Mouse (Mus musculus): ENCODE data around the gene Fyco1.
"Not testable (repeated sequence)": the region's sequence is repeated elsewhere in the genome, so short reads cannot be mapped to it uniquely, and the experiment has no call there.

The Fyco1 gene

DNA sequence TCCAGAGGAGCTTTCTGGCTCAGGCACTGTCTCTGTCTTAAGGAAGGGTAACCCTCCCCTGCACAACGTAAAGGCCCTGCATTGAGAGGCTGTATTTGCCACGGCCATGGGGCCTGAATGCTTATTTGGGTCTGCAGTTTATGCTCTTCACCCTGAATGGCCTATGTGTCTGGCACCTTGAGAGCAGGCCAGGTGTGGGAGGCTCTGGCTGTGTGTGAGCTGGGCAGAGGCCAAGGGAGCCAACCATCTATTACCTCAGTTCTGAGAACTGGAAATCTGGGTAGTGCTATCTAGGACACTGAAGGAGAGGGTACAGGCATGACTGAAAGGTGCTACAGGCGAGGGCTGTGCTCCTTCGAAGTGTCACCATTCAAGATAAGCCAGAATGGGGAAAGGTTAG, 36.9 kb downstream of the Fyco1 start:
- no peak for DNase-seq (ENCODE audit: low spot score)

DNA sequence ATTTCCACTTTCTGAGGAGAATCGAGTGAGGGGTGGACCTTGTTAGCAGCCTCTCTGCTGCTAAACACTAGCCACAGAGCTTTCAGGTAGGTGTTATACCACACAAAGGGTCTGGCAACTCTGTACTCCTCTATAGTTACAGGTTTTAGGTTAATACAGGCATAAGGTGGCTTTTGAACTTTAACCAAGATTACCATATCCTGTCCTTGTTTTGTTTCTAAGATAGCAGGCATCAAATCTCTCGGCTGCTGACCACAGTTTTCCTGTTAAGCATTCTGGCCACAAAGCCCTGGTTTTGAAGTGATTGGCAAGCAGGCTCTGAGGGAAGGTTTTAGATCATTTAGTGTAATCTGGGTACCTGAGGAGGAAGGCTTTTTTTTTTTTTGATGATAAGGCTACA, 37.4 kb downstream of the Fyco1 start:
- DNase-seq (ENCODE audit: low spot score) = no peak

DNA sequence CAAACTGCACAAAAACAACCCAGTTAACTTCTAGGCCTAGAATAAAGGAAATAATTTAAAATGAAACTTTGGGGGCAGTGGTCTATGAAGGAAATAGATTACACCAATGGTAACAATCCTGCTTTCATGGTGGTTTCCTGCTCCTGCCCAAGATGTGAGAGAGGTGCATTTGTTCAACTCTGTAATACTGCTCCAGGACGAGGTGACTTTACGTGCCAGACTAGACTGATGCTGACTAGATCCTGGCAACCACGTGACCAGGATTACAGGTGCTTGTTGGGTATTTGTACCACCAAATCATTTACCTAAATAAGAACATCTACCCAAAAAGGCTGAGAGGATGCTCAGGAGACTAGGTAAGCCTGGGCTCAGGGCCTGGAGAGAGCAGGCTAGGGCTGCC, 39.9 kb downstream of the Fyco1 start:
- no peak for DNase-seq (ENCODE audit: low spot score)

DNA sequence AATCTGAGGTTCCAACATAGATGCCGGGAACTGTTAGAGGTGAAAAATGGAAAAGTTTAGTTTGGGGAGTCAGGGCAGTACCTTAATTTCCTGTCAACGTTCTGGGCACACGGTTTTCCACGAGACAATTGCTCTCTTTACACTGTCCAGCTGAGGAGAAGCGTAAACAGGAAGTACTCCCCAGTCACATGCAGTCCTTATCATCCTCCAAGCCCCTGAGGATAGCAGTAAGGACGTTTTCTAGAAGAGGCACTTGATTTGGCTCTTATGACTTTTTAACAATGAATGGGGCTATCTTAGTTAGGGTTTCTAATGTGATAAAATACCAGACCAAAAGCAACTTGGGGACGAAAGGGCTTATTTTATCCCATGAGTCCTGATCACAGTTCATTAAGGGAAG, 43.1 kb downstream of the Fyco1 start:
- no peak for DNase-seq (ENCODE audit: low spot score)

DNA sequence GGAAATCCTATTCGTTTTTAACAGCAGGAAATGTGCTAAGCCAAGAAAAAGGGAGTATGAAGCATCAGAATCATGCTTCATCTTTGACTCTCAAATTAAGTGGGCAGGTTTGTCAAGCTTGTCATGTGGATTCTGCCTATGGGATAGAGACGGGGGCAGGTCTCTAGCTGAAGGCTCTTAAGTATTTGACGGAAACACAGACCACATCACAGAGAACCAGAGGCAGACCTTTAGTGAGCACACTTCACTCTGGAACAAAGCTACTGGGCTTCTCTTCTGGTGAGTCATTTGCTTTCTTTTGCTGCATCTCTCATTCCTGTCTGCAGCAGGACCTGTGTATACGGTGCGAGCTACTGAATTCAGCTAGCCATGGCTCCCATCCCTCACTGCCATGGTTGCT, 45.4 kb downstream of the Fyco1 start, which contains the start of gene Cxcr6:
Gene Cxcr6, plus strand, starts transcription at position 209 of the 400 bp plus-strand sequence.
- no peak for DNase-seq (ENCODE audit: low spot score)

DNA sequence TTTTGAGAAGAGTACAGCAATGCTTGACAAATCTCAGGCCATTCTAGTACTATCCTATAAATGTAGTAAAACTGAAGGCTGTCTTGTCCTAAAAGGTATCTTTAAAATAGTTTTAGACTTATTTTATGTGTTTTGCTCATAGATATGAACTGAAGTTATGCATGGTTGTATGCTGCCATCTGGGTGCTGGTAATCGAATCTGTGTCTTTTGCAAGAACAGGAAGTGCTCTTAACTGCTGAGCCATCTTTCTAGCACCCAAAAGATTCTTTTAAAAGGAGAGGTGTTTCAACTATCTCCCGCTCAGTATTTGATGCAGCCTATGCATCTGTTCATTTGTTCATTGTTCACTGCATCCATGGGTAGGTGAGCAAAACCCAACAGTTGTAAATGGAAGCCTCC, 46.5 kb downstream of the Fyco1 start:
- DNase-seq (ENCODE audit: low spot score) = no peak

DNA sequence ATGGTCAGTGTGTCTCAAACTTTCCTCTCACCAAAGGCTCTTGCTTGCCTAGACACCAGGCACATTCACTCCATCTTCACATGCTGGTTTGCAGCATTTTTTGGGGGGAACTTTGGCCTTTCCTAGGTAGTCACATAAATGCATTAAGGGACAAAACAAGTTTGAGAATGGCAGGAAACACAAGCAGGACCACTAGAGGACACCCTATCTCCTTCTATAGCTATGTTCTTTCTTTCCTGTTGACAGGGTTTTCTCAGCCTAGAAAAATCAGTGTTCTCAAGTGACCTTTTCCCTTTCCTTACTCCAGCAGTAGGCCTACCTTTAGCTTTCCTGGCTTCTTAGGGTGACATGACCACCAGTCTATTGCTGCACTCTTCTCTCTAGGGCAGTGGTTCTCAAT, 48.8 kb downstream of the Fyco1 start:
- DNase-seq (ENCODE audit: low spot score) = no peak

DNA sequence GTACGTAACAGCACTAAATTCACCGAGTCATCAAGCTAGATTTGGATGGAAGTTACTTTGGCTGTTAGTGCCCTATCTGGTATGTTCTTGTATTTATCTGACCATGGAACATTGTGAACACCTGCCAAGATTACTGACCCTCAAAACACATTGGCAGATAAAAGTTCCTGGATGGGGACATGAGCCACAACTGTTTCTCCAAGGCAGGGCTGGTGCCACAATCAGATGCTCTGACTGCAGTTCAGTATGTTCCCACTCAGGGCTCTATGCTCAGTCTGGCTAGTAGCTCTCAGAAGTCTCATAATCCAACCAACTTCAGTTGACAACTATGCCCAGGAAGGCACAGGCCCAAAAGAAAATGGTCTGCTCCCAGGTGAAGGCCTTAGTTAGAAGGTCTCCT, 49.3 kb downstream of the Fyco1 start:
- no peak for DNase-seq (ENCODE audit: low spot score)

DNA sequence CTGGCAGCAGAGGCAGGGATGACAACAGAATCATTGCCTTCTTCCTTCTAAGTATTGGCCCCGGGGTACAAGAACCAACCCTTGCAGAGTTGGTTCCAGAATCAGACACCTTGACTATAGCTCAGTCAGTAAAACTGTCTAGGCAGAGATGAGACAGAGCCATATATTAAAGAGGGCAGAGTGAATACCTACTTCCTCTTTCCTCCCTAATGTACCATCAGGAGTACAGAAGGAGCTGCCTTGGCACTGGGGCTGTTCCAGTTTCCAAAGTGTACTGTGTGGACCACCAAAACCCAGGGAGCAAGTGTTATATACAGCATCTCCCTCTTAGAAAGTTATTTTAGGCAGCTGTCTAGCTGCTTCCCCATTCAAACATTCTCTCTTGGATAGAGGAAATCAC, 50.2 kb downstream of the Fyco1 start:
- DNase-seq (ENCODE audit: low spot score) = no peak

DNA sequence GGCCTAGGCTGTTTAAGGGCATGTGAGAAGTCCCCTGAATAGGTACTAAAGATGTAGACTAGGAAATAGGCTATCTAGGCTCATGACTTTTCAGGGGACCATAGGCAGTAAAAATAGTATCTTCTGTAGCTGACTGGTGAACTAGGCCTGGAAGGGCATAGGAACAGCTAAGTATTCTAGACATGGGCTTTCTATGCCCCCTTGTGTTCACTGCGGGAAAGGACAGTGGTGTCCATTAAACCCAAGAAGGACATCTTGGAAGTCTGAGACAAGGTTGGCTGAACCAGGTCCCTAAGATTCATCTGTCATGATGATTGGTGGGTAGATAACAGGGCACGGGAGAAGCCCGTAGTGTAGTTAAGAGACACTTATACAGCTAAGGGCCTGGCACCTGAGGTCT, 55.5 kb downstream of the Fyco1 start:
- DNase-seq (ENCODE audit: low spot score) = peak; percentile 12

DNA sequence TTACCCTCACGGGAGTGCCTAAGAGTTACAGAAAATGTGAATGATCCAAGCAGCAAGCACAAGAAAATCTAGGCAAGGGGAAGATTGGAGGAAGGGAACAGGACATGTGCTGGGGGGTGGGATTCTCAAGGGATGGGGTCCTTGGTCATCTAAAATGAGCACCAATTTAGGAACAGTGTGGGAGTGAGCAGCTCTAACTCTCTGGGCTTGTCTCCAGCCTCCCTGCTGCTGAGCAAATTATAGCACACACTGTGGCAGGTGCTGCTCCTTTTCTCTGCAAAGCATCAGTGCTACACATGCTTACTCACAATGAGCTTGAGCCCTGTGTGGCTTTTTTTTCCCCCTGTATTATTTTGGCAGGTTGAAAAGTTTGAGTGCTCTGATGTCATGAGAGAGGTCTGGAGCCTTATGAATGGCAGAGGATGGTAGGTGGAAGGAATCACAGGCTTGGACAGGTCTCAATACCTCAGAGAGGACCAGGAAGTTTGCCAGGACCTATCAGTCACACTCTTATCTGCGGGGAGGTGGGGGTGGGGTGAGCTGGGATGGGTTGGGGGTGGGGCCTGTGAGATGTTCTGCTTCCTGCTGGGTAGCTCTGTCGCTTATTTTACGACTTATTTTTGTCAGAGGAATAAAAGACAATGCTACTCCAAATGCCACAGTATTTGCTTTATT, 62.7 kb downstream of the Fyco1 start:
- DNase-seq (ENCODE audit: low spot score) = no peak

DNA sequence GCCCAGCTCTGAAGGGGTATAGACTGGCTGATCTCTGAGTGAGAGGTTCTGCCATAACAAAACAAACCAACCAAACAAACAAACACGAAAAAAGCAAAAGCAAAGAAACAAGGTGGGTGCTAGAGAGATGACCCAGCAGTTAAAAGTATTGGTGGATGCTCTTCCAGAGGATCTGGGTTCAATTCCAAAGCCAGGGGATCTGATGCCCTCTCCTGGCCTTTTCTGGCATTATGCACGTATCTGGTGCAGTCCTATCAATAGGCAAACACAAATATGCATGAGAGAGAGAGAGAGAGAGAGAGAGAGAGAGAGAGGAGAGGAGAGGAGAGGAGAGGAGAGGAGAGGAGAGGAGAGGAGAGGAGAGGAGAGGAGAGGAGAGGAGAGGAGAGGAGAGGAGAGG, 78.4 kb downstream of the Fyco1 start:
- peak; percentile 9 for DNase-seq (ENCODE audit: low spot score)

DNA sequence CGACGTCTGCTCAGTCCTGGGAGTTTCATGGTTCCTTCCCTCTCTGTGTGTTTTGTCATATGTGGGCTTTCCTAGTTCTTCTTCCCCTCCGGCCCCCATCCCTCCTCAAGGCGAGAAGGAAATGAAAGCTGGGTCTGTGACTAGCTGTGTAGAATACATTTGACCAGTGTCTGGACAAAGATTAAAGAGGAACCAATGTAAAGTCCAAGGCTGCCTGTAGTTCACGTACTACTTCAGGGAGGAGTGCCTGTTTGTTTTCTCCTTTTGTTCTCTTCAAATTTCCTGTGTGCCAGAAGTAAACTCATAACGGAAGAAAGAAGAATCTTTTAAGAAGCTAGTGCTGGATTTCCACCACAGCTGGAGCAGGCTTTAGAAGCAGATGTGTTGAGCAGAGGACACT, 82.2 kb downstream of the Fyco1 start:
- no peak for DNase-seq (ENCODE audit: low spot score)

DNA sequence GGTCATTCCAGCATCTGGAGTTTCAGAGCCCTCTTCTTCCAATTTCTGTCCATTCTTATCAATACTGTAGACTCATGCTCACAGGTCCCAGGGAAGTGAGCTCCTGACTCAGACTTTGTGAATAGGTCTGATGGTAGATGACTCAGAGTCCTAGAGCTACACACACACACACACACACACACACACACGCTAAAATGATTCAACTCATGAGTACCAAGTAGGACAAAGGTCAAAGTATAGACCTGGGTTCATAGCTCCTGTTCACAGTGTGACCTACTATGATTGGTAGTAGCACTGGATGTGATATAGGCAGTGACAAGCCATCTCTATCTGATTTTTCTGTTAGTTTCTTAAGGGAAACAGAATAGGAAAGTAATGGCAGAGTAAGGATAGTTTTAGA, 83.3 kb downstream of the Fyco1 start:
- DNase-seq (ENCODE audit: low spot score) = no peak

DNA sequence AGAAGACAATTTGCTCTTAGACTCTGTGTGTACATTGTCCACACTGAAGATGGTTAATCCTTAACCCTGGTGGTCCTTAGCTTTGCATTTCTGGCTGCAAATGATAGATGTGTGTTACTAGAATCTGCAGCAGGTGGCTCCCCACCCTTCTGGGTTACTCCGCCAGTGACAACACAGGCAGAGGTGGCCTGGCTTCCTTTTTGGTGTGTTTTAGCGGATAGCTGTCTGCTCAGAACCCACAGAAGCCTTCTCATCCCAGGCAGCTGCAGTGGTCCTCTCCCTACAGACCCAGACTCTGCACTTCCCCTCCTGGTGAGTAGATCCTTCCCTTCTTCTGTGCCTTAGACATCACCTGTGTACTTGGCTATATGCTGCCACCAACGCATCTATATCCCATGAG, 84.7 kb downstream of the Fyco1 start:
- no peak for DNase-seq (ENCODE audit: low spot score)

DNA sequence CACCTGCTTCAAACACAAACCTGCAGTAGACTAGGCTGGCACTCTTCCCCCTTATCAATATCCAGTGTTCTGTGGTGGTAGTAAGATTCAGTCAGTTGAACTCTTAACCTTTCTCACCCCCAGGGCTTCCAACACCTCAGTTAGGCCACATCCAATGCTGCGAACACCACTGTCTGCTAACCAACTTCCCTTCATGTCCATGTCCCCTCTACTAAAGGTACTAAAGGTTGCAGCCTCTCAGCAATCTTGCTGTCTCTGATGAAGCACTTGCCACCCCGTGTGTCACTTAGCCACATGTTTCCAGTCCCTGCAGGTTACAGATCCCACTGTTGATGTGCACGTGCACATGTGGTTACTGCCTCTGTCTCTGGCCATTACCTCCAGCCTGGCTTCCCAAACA, 87.9 kb downstream of the Fyco1 start:
- DNase-seq (ENCODE audit: low spot score) = no peak

DNA sequence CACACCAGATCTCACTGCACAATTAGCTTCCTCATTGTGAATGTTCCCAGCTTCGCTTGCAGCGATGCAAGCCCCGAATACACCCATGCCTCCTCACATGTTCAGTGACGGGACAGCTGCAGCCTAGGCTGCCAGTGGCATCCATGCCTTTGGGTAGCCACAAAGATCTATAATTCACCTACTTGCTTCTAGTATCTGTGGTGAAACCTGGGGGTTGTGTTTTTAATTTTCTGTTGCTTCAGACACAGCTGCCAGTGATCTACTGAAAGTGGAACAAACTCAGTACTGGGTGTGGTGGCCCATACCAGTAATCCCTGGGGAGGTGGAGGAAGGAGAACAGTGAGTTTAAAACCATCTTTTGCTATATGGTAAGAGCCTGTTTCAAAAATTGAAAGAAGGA, 88.8 kb downstream of the Fyco1 start:
- DNase-seq (ENCODE audit: low spot score) = no peak

DNA sequence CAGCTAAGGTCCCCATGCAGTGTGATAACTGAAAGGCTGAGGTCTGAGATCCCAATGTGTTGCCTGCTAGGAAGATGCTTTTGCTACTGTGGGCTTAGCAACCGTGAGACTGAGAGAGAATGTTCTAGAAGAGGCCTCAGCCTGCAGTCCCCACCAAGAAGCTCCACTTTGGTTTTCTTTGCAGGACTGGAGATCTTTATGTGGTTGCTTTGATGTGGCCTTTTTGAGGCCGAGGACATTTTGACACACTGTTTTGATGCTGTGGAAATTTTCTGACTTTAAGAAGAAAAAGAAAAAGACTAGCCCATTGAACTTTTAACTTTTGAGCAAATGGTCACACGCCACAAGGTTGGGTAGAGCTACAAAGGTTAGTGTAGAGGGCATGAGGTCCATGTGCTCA, 90.9 kb downstream of the Fyco1 start:
- DNase-seq (ENCODE audit: low spot score) = no peak

DNA sequence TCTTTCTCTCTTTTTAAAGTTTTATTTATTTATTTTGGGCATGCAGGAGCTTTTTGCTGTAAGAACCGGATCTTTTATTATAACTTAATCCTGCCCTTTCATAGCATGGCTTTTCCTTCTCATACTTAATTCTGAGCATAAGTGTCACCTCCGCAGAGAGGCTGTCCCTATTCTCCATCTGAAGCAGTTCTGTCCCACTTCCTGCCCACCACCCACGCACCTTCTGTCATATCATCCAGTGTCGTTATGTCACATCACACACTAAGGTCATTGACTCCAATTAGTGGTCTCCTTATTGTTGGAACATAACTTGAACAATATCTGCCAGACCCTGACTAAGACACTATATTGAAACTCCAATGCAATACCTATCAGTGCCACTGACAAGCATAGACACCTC, 93.1 kb downstream of the Fyco1 start:
- DNase-seq (ENCODE audit: low spot score) = no peak

DNA sequence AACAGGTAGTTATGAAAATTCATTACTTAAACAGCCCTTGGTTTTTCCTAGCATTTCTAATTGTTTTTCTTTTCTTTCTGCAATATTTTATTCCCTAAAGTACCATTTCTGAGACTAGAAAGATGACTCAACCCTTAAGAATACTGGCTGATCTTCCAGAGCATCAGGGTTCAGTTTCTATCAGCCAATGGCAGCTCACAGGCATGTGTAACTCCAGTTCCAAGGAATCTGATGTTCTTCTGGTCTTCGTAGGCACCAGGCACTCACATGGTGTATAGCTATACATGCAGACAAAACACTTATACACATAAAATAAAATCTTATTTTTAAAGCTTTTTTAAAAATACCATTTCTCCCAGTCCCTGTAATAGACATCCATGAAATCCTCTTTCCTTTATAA, 93.5 kb downstream of the Fyco1 start:
- no peak for DNase-seq (ENCODE audit: low spot score)

DNA sequence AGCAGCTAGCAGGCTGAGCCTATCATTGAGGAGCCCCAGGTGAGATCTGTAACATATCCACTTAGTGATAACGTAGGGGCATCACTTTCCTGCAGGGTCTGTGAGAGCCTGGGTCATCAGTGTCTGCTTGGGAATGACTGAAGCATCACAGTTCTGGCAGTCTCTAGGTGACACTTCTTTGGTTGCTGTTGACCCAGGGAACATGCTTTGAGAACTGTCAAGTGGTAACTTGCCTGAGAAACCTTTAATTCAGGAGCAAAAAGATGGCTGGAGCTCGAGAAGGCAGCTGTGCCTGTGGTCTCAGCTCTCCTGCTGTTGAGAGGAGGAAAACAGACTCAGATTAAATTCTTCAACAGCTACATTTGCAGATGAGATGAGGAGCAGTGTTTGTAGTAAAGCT, 94.4 kb downstream of the Fyco1 start:
- DNase-seq (ENCODE audit: low spot score) = no peak

DNA sequence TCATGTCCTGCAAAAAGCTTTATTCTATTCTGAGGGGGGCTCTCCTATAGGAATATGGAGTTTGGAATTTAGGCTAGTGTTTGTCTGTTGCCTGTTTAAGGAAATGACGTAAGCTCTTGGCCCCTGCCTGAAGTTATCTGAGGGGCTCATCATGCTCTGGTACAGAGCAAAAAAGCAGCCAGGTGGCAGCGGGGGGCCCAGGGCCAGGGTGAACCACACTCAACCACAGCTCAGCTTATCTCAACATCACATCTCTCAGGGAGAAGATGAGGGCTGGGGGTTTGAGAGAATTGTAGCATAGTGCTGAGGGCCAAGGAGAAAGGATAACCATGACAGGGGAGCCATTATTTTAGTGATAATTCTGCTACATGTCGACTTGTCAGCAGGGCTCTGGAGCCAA, 94.9 kb downstream of the Fyco1 start:
- DNase-seq (ENCODE audit: low spot score) = no peak

DNA sequence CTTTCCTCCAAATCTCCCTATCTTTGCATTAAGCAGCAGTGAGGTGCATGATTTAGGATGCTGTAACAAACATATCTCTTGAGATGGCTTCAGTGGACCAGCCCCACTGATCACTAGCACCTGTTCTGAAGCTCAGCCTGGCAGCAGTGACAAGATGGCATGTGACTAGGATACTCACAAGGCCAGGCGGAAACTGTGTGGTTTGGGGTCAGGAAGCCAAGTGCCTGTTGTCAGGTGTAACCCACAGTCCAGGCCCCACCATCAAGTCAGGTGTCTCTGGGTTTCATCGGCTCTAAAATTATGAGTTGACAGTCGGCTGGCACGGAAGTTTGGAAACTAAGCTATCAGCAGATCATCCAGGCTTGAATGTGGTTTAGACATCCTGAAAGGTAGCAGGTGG, 97.4 kb downstream of the Fyco1 start:
- no peak for DNase-seq (ENCODE audit: low spot score)

DNA sequence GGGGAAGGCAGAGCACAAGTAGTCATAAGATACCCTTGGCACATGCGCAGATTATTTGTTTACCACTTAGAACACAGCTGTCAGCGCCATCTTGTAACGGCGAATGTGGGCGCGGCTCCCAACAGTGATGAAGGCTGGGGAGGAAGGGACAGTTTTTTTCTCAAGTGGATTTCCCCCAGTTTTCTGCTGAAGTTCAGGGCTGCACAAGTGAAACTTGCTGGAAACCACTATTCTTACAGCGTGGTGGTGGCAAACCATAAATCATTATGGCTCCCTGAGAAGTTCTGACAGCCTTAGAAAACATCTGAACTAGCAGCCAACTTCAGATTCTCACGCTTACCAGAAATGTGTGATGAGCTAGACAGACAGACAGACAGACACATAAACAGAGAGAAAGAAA, 102.0 kb downstream of the Fyco1 start:
- DNase-seq (ENCODE audit: low spot score) = not testable (repeated sequence)

DNA sequence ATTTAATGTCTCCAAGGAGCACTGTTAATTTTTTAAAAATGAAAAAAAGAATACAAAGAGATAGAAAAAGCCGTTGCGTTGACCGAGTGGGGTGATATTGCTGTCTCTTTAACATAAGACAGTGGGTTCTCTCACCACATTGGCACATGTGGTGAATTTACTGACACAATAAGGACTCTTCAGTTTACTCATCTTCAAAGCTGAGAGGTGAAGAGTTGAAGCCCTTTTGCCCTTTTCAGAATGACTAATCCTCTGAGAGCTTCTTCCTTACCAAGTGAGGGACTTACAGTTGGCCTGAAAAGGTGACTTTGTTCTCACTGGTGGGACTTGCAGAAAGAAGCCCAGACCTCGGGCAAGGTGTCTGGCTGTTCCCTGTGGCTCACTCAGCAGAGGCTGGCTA, 110.9 kb downstream of the Fyco1 start:
- DNase-seq (ENCODE audit: low spot score) = no peak

All from ovary, postnatal 36 days (tissue).